Mouse (Mus musculus) cerebellum, adult 9-10 months (tissue): Measurements from ENCODE around the gene Lman2.

Source experiments
- DNase-seq: peaks from one replicate; pipeline ENCODE4 v3.0.0; 2022

The Lman2 gene

GRCm38 (mm10) chr13:55370234-55370633, 7.7 kb upstream of the Lman2 start:
- DNase-seq: no peak

- no peak for DNase-seq
Observed at GRCm38 (mm10) chr13:55369531-55370114, 7.0 kb upstream of the Lman2 start, which contains the start of gene Rgs14. TSS of gene Rgs14 (plus strand) at chr13:55369732.

- DNase-seq: no peak
Observed at GRCm38 (mm10) chr13:55368401-55368800, 5.8 kb upstream of the Lman2 start.

DNA sequence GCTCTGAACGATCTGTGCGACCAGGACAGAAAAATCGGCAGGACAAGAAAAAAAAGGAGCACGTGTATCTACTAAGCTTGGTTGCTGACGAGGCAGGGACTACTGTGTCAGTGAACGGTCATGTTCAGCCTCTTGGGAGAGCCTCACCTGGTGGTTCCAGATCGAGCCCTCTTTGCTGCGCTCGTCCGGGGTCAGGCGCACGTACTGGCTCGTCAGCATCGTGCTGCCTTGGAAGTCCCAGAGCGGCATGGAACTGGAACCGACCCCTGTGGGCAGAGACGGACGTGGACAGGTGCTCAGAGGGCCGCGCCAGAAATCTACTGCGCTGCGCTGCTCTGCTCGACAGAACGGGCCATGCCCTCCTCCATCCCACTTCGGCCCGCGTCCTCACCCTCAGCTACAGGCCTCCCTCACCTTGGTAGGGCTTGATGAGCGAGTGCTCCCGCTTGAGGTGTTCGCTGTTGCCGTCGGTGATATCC, 570 bp downstream of the Lman2 start:
- DNase-seq: peak; percentile 40

- no peak for DNase-seq
Observed at GRCm38 (mm10) chr13:55361145-55361544, 1.4 kb downstream of the Lman2 start.

DNA sequence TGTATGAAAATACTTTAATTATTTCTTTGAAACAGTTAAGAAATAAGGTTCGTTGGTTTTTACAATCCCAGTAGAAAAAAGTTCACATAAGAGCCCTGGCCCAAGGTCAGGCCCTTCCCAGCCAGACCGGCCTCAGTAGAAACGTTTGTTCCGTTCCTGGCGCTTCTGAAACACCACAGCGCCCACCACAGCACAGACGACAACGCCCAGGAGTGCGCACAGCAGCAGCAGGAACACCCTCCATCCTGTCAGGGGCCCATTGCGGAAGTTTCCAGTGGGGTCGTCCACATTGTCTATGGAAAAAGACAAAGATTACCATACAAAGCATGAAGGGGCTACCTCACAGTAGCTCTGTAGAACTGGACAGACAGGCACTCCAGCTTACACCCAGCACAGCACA, 15.8 kb downstream of the Lman2 start:
- DNase-seq: no peak

GRCm38 (mm10) chr13:55344286-55344685, 18.3 kb downstream of the Lman2 start:
- DNase-seq: no peak

DNA sequence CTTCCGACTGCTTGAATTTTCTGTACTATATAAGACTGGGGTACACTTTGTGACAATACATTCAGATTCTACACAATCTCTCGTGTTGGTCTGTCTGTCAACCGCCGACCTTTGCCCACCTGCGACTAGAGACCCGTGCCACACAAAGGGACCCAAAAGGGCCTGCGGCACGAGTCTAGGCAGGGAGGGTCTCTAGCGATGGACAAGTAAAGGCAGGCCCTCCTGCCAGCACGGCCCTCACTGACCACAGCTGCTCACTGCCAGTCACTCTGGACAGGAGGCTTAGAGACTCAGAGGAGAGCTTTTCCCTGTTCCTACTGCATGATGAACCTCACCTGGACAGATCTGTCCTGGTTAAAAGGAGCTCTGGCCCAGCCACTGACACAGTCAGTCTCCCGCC, 20.1 kb downstream of the Lman2 start:
- no peak for DNase-seq

GRCm38 (mm10) chr13:55339259-55339658, 23.3 kb downstream of the Lman2 start:
- no peak for DNase-seq

DNA sequence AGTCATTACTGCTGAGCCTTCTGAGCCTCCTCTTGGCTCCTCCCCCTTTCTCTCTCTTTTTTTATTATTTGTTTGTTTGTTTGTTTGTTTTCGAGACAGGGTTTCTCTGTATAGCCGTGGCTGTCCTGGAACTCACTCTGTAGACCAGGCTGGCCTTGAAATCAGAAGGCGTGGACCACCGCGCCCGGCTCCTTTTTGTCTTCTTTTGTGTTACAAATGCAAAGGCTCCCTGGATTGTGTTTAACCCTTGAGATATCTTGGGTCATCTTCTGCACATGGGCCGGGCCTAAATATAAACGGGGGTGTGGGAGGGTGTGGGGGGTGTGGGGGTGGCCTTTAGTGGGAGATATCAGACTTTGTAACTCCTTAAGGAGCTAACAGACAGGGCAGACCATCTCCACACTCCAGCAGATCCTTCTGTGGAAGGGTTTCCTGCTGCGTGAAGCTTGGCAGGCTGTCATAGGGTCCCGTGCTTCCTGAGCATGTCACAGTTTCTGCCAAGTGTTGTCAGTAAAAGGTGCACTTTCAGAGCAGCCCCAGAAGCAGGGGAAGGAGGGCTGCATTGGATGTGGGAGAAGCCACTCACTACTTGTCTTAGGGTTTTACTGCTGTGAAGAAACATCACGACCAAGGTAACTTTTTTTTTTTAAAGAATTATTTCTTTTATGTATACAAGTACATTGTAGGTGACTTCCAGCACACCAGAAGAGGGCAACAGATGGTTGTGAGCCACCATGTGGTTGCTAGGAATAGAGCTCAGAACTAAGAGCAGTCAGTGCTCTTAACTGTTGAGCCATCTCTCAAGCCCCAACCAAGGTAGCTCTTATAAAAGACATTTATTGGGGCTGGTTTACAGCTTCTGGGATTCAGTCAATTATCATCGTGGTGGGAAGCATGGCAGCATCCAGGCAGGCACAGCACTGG, 24.2 kb downstream of the Lman2 start:
- DNase-seq: no peak

DNA sequence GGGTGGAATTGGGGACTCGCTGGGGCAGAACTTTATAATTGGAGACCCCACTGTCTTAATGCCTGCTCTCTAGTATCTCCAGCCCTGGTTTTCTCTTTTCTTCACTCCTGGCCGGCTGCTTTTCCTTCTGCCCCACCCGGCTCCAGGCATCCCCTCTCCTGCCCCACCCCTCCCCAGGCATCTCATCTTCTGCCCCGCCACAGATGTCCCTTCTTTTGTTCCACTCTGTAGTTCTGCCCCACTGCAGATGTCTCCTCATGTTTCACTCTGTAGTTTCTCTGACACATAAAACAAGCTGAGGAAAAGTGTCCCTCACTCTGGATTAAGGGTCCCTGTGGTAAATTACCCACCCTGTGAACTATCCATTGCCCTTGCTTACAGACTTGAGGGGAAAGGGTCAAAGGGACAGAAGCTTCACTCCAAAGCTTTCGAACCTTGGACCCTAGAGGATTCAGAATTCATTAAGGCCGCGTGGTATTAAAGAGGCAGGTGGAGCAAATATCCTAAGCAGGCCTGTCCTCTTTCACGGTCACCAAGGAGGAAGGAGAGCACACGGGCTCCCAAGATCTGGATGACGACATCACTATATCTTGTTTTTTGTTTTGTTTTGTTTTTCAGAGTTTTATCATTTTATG, 25.1 kb downstream of the Lman2 start:
- no peak for DNase-seq

DNA sequence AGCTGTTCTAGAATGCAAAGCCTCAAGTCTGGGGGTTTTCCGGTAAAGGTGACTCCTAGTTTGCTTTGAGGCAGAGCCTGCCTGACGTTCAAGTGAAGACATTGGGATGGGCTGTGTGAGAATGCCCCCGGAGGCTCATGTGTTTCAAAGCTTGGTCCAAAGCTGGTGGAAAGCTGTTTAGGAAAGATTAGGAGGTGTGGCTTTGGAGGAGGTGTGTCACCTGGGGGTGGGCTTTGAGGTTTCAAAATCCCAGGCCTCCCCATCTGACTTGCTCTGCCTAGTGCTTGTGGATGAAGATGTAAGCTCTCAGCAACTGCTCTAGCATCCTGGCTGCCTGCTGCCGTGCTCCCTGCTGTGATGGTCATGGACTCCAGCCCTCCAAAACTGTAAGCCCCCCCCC, 26.9 kb downstream of the Lman2 start:
- no peak for DNase-seq

DNA sequence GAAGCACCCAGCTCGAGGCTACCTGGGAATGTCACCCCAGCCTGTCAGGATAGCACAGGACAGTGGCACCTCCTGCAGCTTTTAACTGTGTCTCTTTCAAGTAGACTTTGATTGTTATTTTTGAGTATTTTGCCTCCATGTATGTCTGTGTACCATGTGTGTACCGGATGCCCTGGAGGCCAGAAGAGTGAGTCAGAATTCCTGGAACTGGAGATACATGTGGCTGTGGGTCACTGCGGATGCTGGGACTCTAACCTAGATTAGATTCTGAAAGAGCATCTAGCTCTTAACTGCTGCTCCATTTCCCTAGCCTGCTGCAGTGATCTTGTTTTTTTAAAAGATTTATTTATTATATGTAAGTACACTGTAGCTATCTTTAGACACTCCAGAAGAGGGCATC, 30.3 kb downstream of the Lman2 start:
- no peak for DNase-seq

GRCm38 (mm10) chr13:55330567-55331400, 31.8 kb downstream of the Lman2 start:
- peak; percentile 13 for DNase-seq

DNA sequence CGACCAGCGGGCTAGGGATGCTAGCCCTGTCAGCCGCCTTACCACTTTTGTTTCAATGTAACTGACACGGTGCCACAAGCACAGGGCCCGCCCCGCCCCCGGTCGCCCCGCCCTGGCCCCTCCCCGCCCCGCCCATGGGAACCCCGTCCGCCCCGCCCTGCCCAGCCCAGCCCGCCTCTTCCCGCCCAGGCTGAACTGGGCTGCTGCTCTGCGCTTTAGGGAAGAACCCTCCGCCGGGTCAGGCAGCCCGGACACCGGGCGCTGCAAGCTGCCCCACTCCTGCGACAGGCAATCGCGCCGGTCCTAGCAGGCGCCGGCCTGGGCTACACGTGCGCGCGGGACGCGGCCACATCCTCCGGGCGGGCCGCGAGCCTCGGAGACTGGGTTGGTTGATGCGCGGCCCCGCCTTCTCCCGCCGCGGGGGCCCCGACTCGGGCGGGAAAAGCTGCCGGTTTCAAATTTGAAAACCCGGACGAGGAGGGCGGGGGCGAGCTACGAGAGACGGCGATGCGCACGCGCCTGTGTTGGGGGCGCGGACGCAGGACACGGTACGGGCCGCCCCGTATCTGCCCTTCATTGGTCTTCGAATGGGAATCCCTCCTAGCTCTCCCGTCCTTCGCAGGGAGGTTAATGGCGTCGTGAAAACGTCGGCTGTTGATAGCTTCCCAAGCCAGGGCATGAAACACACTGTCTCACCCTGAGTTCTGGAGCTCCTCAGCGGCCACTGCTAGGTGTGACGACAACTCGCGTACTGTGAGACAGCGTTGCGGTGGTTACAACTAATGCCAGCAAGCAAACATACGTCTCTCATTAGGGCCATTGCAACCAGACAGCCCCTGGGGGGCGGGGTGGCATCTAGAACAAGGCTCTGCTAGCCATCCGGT, 32.7 kb downstream of the Lman2 start, which contains the start of gene Mxd3:
Mxd3 (minus strand) TSS at position 141 of the 884 bp plus-strand sequence.
- peak; percentile 64 for DNase-seq

DNA sequence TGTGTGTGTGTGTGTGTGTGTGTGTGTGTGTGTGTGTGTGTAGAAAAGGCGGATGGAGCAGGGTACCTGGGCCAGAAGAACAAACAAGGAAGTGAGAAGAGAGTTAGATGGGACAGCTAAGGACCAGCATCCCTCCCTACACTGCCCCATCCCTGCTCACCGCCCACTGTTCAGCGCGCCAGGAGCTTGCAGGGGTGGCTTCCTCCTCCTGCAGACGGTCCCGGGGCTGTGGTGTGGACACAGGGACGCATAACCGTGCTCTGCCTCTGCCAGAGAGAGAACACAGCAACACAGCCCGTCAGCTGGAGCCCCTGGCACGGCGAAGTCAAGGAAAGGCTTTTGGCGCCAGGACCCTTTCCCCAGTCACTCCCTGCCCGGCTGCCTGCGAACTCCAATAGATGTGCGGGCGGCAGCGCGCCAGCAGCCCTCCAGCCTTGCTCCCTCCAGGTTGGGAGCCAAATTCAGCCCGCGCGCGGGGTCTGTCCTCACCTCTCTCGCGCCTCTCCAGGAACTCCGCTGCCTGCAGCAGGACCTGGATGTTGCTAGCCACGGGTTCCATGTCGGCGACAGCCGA, 33.4 kb downstream of the Lman2 start:
- DNase-seq: peak; percentile 48

- DNase-seq: peak; percentile 22
Observed at GRCm38 (mm10) chr13:55328641-55329040, 33.9 kb downstream of the Lman2 start.

GRCm38 (mm10) chr13:55328171-55328570, 34.4 kb downstream of the Lman2 start:
- peak; percentile 25 for DNase-seq

DNA sequence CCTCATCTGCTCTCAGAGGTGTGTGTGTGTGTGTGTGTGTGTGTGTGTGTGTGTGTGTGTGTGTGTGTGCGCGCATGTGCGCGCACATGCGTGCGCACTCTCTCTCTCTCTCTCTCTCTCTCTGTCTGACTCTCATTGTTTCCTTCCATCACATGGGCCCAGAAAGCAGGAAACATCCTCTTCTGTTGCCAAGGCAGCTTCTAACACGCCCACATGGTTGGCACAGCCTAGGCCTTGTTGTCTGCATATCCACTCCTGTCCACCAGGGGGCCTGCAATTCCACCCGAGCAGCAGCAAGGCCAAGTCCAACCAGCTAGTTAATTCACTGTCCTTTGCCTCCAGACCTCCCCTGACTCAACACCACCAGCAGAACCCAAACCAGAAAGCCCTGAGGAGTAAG, 35.0 kb downstream of the Lman2 start:
- peak; percentile 85 for DNase-seq

GRCm38 (mm10) chr13:55327169-55327568, 35.4 kb downstream of the Lman2 start:
- peak; percentile 19 for DNase-seq

DNA sequence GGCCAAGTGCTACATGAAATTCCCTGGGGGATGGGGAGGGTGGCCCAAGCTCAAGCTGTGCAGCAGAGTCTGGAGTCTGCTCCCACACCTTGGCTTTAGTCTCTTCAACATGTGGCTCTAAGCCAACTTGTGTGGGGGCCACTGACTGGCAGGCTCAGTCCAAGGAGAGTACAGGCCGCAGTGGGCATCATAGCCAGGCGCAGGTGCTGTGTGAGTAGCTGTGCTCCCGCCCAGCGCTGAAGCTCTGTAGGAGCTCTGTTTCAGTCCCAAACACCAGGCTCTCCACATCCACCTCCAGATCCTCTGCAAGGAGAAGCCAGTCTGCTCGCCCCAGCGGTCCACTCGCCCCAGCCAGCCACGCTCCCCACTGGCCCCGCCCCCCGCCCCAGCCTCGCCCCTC, 37.0 kb downstream of the Lman2 start:
- DNase-seq: peak; percentile 20
